Mouse (Mus musculus): ENCODE measurements around the gene Foxp1. TPM values are rescaled to one million over a fixed set of nuclear protein-coding genes. Genes with fewer than 3 reads are reported as not detected.

The Foxp1 gene
- total RNA-seq, 2 experiments from 2014 or later: 44.7 to 51.6 TPM

DNA sequence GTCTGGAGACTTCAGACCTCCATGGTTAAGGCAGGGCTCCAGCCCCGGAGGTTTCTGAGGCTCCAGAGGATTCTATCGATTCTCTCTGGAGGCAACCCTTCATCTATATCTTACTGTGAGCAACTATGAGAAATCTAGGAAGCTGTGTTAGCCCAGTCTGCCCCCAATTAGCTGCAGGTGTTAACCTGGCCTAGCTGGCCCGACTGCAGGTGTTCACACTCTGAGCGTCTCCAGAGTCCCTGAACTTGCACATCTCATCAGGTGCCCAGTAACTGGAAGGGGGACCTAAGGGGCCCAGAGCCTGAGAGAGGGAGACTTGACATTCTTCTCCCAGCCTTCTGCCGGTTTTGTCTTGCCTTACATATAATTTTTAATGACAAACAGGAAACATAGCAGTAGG lies 134.5 kb downstream of the Foxp1 start:
- no peak for DNase-seq

GRCm38 (mm10) chr6:99385059-99385604 lies 137.4 kb downstream of the Foxp1 start:
- peak; percentile 44 for DNase-seq

DNA sequence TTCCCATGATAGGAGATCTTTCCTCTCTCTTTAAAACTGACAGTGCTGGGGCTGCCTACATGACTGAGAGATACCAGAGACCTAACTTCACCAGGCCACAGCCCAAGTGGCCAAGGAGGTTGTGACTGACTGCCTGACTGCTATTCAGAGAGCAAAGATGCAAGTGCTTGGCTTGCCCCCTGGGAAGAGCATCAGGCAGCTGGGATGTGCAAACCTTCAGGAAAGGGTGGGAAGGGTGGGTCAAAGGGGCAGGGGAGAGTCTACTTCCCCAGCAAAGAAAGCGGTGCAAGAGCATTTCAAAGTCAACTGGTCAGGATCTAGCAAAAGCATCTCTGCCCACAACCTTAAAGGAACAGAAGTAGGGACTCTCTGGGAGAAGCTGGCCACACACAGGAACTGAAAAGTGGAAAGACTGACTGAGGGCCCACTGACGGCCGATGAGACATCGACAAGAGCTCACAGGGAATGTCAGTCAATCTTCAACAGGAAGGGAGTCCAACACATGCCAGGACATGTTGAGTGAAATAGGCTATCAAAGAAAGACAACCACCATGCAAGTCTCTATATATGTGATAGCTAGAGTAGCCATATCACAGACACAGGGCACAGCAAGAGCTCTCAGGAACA lies 138.6 kb downstream of the Foxp1 start:
- no peak for DNase-seq

- DNase-seq: no peak
Measured at GRCm38 (mm10) chr6:99380146-99380545, 142.4 kb downstream of the Foxp1 start.

- DNase-seq: peak; percentile 32
Measured at GRCm38 (mm10) chr6:99378997-99379710, 143.4 kb downstream of the Foxp1 start.

DNA sequence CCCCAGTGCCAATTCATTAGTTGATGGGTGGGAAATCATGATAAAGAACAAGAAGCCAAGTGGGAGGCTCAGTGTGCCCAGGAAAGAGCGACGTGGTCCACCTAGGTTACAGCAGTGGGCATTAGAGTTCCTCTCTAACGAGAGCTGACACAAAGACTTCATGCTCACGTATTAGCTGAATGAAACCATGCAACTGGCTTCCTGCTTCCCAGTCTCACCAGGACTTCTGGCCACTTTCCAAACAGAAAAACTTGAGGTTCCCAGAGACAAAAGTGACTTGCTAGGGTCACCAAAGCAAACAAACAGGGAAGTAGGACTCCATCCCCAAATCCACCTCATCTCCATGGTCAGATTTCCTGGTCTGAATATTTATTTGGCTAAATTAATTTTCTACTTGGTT lies 144.8 kb downstream of the Foxp1 start:
- no peak for DNase-seq

DNA sequence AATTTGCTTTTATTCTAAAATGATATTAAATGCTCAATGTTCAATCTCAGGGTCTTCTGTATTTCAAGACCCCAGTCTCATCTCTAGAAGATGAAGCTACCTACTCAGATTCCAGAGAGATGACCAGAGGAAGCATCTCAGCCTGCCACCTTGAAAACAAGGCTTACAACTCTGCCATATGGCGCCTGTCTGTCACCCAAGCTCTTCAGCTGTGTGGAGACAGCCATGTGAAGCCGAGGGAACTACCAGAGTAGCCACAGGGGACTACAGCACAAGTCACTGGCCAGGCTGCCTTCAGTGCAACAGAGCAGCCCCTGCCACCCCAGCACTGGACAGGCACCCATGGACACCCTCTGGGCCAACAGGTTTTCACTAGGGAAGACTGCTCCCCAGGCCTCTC lies 145.4 kb downstream of the Foxp1 start:
- DNase-seq: no peak

DNA sequence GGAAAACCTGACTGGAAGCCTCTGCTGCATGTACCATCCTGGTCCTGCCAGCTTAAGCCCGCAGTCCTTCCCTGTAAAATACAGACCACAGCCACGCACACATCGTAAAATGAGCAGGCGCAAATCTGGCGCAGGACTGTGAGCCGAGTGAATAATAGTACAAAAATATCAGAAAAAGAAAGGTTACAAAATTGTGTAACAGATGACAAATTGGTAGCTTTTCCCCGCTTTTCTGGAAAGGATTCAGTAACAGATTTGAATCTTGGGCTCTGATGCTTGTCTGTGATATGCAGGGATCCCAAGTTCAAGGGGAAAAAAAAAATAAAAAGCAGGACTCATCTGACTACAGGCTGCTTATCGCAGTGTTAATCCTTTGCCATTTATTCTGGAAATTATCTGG lies 145.8 kb downstream of the Foxp1 start:
- no peak for DNase-seq

DNA sequence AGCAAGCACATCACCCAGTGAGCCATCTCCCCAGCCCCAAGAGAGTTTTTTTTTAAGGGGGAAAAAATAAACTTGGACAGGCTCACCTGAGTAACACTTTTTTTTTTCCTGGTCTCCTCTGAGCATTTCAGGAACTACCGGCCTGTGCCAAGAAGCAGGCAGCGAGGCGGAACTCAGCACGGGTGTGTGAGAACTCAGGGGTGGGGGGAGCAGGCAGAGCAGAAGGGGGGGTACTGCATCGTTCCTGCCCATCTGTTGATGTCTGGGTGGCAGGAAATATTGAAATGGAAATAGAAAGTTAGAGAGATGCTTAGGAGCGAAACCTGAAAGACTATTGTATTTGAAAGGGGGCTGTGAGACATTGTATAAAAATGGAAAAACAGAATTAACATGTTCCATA lies 146.7 kb downstream of the Foxp1 start:
- DNase-seq: no peak

DNA sequence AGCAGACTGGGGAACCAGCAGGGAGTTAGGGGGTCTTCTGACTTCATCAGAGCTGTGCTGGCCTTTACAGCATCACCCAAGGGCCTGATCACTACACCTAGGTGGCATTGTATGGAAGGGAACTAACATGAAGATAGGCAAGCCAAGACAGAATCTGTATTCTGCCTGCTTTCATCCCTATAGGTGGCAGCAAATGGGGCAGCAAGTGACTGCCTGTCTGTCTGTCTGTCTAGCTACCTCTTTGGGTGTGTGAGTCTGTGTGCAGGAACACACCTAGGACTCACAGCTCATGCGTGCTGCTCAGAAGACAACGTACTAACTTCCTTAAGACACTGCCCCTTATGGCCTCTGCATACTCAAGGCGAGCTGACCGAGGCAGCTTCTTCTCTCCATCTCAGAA lies 147.1 kb downstream of the Foxp1 start:
- DNase-seq: no peak

GRCm38 (mm10) chr6:99374448-99375271 lies 147.9 kb downstream of the Foxp1 start:
- no peak for DNase-seq

- no peak for DNase-seq
Measured at GRCm38 (mm10) chr6:99372427-99372826, 150.1 kb downstream of the Foxp1 start.

DNA sequence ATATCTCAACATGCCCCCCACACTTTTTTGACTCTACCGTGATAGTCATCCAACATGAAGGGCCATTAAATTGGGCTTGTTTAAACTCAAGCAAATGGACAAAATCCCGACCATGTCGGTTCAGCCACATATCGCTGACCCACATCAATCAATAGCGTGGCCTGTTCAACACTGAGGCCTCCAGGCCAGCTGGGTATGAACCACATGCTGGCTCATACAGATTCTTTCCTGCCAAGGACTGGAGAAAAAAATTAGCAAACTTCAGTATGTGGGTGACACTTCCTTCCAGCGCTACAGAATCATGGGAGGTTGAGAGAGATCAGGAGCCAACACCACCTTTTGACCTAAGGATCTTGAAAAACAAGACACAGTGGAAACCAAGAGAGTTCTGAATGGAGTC lies 150.5 kb downstream of the Foxp1 start:
- DNase-seq: no peak

DNA sequence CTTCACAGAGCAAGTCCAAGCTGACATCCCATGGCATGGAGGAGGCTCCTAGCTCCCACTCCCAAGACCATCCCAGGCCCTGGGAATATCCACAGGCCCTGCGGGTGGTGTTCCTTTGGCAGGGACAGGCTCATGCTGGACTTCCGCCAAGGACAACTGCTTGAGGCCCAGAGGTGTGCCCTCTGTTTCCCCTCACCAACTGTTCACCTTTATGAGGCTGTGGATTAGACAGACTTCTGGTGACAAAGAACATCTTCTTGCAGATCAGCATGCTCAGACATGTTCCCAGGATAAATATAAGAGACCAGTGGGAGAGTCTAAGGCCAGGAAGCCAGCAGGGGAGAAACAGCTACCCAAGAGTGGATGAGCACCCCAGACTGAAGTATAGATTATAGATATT lies 152.6 kb downstream of the Foxp1 start:
- no peak for DNase-seq

DNA sequence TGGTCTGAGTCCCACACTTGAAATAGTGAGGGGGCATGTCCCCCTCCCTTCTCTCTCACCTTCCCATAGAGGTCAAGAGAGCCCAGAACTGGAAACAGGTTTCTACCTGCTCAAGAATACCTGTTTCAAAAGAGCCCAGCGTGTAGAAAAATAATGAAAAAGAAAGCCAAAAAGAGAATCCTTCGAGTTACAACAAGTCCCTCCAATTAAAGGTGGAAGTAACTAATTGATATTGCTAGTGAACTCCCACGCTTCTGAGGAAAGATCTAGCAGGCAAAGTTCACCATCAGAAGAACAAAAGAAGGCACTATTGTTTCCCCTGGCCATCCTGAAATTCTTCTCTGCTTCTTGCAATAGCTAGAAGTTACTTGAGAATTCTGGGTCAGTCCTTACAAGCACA lies 153.4 kb downstream of the Foxp1 start:
- DNase-seq: no peak

DNA sequence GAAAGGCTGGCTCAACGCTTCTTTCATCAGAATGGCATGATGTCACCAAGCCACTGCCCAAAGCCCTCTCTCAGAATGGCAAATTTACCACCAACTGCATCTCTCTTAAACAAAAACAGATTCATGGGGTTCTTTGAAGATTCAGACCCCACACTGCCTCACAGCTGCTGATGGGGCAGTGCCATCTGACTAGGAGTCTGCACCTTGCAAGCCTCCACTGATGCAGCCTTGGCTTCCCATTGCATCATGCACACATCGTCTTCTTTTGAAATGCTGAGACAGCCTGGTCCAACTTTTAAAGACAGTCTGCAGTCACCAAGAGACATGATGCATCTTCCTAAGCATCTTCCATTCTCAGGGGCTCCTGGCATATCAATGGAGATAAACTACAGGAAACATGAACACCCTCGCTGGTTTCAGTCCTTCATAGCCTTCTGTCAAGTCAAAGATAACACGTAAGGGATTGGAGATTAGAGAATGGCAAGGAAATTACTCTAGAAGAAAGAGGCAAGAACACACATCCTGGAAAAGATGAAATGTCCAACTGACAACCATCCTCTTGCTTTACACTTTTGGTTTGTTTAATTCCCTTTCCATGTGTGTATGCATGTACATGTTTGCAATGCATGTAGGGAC lies 154.3 kb downstream of the Foxp1 start:
- DNase-seq: no peak

DNA sequence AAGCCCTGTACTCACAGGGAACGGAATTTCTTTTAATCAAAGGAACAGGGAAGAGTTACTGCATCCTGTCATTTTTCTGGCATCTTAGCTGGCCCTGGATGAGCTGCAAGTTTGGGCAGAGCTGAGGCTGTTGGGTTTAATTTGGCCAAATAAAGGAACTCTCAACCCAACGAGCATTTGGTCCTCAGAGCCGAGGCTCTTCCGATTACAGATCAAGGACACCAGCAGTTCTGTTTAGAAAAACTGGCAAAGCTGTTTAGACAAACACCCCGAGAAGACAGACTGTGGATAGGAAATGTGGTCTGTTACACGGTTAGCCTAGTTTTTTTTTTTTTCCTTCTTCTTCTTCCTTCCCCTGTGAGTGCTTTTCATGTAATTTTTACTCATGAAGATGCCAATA lies 158.0 kb downstream of the Foxp1 start:
- DNase-seq: no peak

- DNase-seq: no peak
Measured at GRCm38 (mm10) chr6:99360581-99360980, 161.9 kb downstream of the Foxp1 start.

GRCm38 (mm10) chr6:99359765-99360499 lies 162.6 kb downstream of the Foxp1 start:
- DNase-seq: no peak

DNA sequence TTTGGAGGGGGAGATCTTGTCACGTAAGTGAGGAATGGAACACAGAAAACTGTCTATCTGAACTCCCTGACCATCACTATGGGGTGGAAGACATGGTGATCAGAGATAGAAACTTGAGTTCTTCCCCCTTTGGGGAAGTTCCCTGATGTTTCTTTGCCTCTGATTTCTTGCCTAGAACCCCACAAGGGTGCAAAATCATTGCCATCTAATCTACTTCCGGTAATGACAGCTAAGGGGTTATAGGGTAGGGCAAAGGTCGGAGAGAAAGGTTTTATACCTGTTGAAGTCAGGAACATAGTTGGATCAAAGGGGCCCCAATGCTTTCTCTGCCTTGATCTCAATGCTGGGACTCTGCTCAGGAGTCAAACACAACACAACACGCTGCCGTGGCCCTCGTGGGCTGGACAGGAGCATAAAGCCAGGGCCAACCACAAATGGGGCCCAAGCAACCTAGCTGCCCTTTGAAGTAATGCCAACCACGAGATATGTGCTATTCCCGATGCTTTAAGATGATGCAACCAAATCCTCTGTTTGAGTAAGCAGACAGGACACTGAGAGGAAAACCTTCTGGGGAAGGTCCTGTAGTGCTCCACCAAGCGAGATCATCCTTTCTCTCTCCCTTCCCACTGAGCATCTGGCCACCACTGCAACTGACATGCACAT lies 163.4 kb downstream of the Foxp1 start:
- DNase-seq: peak; percentile 29

GRCm38 (mm10) chr6:99357931-99358330 lies 164.6 kb downstream of the Foxp1 start:
- no peak for DNase-seq
